Mouse (Mus musculus) midbrain, embryonic 13.5 days (tissue): ENCODE measurements around the gene Tmprss3. TPM values are rescaled to one million over a fixed set of nuclear protein-coding genes. Genes with fewer than 3 reads are reported as not detected.

Source experiments
- ATAC-seq: fragments of 200-750 bp; cut with Nextera tagmentation; 2 replicates; pipeline ENCODE4 v1.8.0; 2017; ENCODE audit warnings: mild to moderate bottlenecking, moderate TSS enrichment, moderate library complexity
- H3K27ac ChIP-seq: fragments of 300-500 bp; sonication (generic); 2 replicates; pipeline ENCODE4 v1.5.1; 2015; ENCODE audit warnings: inconsistent platforms, mild to moderate bottlenecking, moderate library complexity
- H3K27me3 ChIP-seq: fragments of 300-500 bp; sonication (generic); 2 replicates; pipeline ENCODE4 v1.6.1; 2015; ENCODE audit warnings: mild to moderate bottlenecking, inconsistent platforms
- H3K36me3 ChIP-seq: fragments of 300-500 bp; sonication (generic); 2 replicates; pipeline ENCODE4 v1.6.1; 2015; ENCODE audit warnings: mild to moderate bottlenecking, inconsistent platforms
- H3K4me1 ChIP-seq: fragments of 300-500 bp; sonication (generic); replicated peaks from 2 replicates; pipeline ENCODE4 v1.6.1; 2015; ENCODE audit warnings: inconsistent platforms
- H3K4me2 ChIP-seq: fragments of 300-500 bp; sonication (generic); replicated peaks from 2 replicates; pipeline ENCODE4 v1.6.1; 2015; ENCODE audit warnings: moderate library complexity, mild to moderate bottlenecking, inconsistent platforms
- H3K4me3 ChIP-seq: fragments of 300-500 bp; sonication (generic); replicated peaks from 2 replicates; pipeline ENCODE4 v1.5.1; 2015; ENCODE audit warnings: mild to moderate bottlenecking, inconsistent platforms
- H3K9ac ChIP-seq: fragments of 300-500 bp; sonication (generic); replicated peaks from 2 replicates; pipeline ENCODE4 v1.6.1; 2015; ENCODE audit warnings: mild to moderate bottlenecking, inconsistent platforms
- H3K9me3 ChIP-seq: fragments of 300-500 bp; sonication (generic); 2 replicates; pipeline ENCODE4 v1.6.1; 2016; ENCODE audit warnings: mild to moderate bottlenecking, inconsistent platforms
- WGBS: fragments of 180-500 bp; shearing (Covaris S2); methylation state at CpG from one replicate; pipeline ENCODE4 v1.1.7; 2015; 5-methylcytosine and 5-hydroxymethylcytosine counted together
- polyA plus RNA-seq: library from polyadenylated mRNA; unstranded; fragments of >200 nt; fragmentation: Nextera tagmentation; extraction: Ambion mirVana; gene quantifications from 2 replicates; pipeline ENCODE4 v1.2.1, GENCODE M21; 2015

Gene Tmprss3
- polyA plus RNA-seq, 1 experiment from 2014 or later = not detected

GRCm38 (mm10) chr17:31223835-31224234 is 25.1 kb upstream of the Tmprss3 start:
- Histone ChIP-seq H3K27ac (no peak overlapping the region), H3K4me1 (no peaks in the 10 kb centered on the region), H3K36me3 (no peaks in the 10 kb centered on the region), H3K9ac (no peak overlapping the region), H3K9me3 (no peaks in the 10 kb centered on the region), H3K27me3 (no peaks in the 10 kb centered on the region), H3K4me3 (no peak overlapping the region), H3K4me2 (no peak overlapping the region)
- 87% methylated on average over 7 of the region's 7 CpGs for WGBS
- ATAC-seq = no peak

DNA sequence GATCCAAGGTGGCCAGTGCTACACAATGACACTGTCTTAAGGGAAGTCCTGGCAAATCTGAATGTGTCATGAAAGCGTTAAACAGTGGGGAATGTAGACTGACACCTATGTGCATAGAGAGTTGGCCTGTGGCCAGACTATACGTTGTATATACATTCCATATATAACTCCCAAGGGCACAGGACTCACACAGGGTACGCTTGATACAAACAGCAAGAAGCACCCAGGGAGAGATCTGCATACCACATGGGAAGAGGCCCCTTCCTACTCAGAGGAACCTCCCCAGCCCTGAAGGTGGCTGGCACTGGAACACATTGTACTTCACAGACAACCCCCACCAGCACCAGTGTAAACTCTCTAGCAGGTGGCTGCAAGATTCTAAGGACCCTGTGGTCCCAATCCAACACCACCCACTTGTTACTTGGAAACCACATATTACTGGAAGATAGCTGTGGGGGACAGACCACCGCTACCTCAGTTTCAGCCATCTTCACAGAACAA is 24.1 kb upstream of the Tmprss3 start:
- Histone ChIP-seq H3K36me3 (no peaks in the 10 kb centered on the region), H3K27me3 (no peaks in the 10 kb centered on the region), H3K9ac (no peak overlapping the region), H3K27ac (no peak overlapping the region), H3K4me1 (no peaks in the 10 kb centered on the region), H3K4me2 (no peak overlapping the region), H3K4me3 (no peak overlapping the region), H3K9me3 (no peaks in the 10 kb centered on the region)
- no peak for ATAC-seq
- 92% methylated on average over 4 of the region's 4 CpGs for WGBS

- 51% methylated on average over 5 of the region's 5 CpGs for WGBS
- Histone ChIP-seq H3K9ac (no peak overlapping the region), H3K36me3 (no peaks in the 10 kb centered on the region), H3K9me3 (no peaks in the 10 kb centered on the region), H3K4me2 (no peak overlapping the region), H3K27ac (no peak overlapping the region), H3K27me3 (no peaks in the 10 kb centered on the region), H3K4me1 (no peaks in the 10 kb centered on the region), H3K4me3 (no peak overlapping the region)
- ATAC-seq = no peak
Observed at GRCm38 (mm10) chr17:31216068-31216955, 17.5 kb upstream of the Tmprss3 start.

DNA sequence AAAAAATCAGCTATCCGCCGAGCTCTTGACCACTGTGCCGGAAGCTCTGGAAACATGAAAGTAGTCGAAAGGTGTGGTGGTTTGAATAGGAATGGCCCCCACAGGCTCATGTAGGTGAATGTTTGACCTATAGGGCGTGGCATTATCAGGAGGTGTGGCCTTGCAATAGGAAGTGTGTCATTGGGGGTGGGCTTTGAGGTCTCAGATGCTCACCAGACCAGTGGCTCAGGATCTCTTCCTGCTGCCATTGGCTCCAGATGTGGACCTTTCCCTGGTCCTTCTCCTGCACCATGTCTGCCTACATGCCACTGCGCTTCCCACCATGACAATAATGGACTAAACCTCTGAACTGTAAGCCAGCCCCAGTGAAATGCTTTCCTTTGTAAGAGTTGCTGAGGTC is 13.1 kb upstream of the Tmprss3 start:
- Histone ChIP-seq H3K9me3 (no peaks in the 10 kb centered on the region), H3K4me1 (no peaks in the 10 kb centered on the region), H3K9ac (no peak overlapping the region), H3K36me3 (no peaks in the 10 kb centered on the region), H3K4me2 (no peak overlapping the region), H3K27me3 (no peaks in the 10 kb centered on the region), H3K27ac (no peak overlapping the region), H3K4me3 (no peak overlapping the region)
- WGBS = 84% methylated on average over 6 of the region's 6 CpGs
- no peak for ATAC-seq

- H3K4me3 ChIP-seq = no peak overlapping the region
- H3K27ac ChIP-seq = no peak overlapping the region
- 91% methylated on average over 7 of the region's 7 CpGs for WGBS
- no peaks in the 10 kb centered on the region for H3K9me3 ChIP-seq
- no peak overlapping the region for H3K9ac ChIP-seq
- H3K27me3 ChIP-seq = no peaks in the 10 kb centered on the region
- H3K36me3 ChIP-seq = no peaks in the 10 kb centered on the region
- ATAC-seq = no peak
- H3K4me2 ChIP-seq = no peak overlapping the region
- H3K4me1 ChIP-seq = no peaks in the 10 kb centered on the region
Observed at GRCm38 (mm10) chr17:31210299-31210698, 11.5 kb upstream of the Tmprss3 start.

- H3K9ac ChIP-seq = no peak overlapping the region
- 92% methylated on average over 11 of the region's 11 CpGs for WGBS
- no peak overlapping the region for H3K4me3 ChIP-seq
- H3K27me3 ChIP-seq = no peaks in the 10 kb centered on the region
- no peaks in the 10 kb centered on the region for H3K36me3 ChIP-seq
- no peaks in the 10 kb centered on the region for H3K4me1 ChIP-seq
- H3K27ac ChIP-seq = no peak overlapping the region
- H3K9me3 ChIP-seq = no peaks in the 10 kb centered on the region
- no peak for ATAC-seq
- no peak overlapping the region for H3K4me2 ChIP-seq
Observed at GRCm38 (mm10) chr17:31209376-31209930, 10.7 kb upstream of the Tmprss3 start.

DNA sequence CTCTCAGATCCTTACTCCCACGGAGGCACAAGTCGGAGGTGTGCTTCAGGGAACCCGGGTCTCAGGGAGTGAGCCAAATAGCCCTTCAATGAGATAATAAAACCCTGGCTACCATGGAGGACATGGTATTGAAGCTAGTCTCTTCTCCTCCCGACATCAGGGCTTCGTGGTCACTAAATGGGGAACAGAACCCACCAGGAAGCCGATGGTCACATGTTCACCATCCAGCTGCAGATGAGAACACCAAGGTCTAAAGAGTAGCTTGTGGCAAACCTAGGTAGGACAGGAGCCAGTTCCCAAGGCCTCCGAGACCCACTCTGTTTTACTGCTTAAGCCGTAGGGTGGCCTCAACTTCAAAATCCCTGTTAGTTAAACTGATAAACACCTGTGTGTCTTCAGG is 9.9 kb upstream of the Tmprss3 start:
- Histone ChIP-seq H3K27me3 (no peaks in the 10 kb centered on the region), H3K4me3 (no peak overlapping the region), H3K4me2 (no peak overlapping the region), H3K36me3 (no peaks in the 10 kb centered on the region), H3K9ac (no peak overlapping the region), H3K9me3 (no peaks in the 10 kb centered on the region), H3K27ac (no peak overlapping the region), H3K4me1 (no peaks in the 10 kb centered on the region)
- 94% methylated on average over 8 of the region's 8 CpGs for WGBS
- ATAC-seq = no peak

GRCm38 (mm10) chr17:31207771-31208334 is 9.1 kb upstream of the Tmprss3 start, which contains the start of gene Ubash3a:
Gene Ubash3a, plus strand, starts transcription at chr17:31207873.
- WGBS = 87% methylated on average over 12 of the region's 12 CpGs

GRCm38 (mm10) chr17:31196283-31196682 is 2.5 kb downstream of the Tmprss3 start:
- no peak overlapping the region for H3K4me2 ChIP-seq
- no peak overlapping the region for H3K27ac ChIP-seq
- no peaks in the 10 kb centered on the region for H3K9me3 ChIP-seq
- no peak overlapping the region for H3K9ac ChIP-seq
- no peaks in the 10 kb centered on the region for H3K27me3 ChIP-seq
- H3K4me1 ChIP-seq = no peaks in the 10 kb centered on the region
- ATAC-seq = no peak
- 89% methylated on average over 7 of the region's 7 CpGs for WGBS
- H3K4me3 ChIP-seq = no peak overlapping the region
- no peaks in the 10 kb centered on the region for H3K36me3 ChIP-seq

More at GRCm38 (mm10) chr17:31207771-31208334, 9.1 kb upstream of the Tmprss3 start, which contains the start of gene Ubash3a:
- Histone ChIP-seq H3K4me2 (no peak within 1 kb of the TSS), H3K9me3 (no peaks in the 10 kb centered on the region), H3K36me3 (no peaks in the 10 kb centered on the region), H3K27me3 (no peaks in the 10 kb centered on the region), H3K9ac (no peak within 1 kb of the TSS), H3K4me3 (no peak within 1 kb of the TSS), H3K27ac (no peak within 1 kb of the TSS), H3K4me1 (no peaks in the 10 kb centered on the region)
- ATAC-seq = no peak

DNA sequence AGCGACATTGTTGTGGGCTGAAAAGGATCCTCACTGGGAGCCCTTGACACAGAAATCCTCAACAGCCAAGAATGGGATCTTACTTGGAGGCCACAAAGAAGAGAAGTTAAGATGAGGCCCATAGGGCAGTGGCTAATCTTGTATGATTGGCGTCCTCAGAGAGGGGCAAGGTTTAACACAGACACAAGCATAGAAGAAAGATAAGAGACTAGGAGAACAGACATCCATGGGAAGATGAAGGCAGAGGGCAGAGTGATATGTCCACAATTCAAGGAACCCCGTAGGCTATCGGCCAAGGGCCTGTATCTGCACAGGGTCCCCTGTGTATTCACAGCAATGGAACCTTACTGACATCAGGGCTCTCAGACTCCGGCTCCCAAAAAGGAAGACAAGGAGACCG is 3.6 kb downstream of the Tmprss3 start:
- no peak for ATAC-seq
- H3K4me2 ChIP-seq = no peak overlapping the region
- H3K27ac ChIP-seq = no peak overlapping the region
- H3K36me3 ChIP-seq = no peaks in the 10 kb centered on the region
- H3K4me3 ChIP-seq = no peak overlapping the region
- no peak overlapping the region for H3K9ac ChIP-seq
- H3K4me1 ChIP-seq = no peaks in the 10 kb centered on the region
- H3K9me3 ChIP-seq = no peaks in the 10 kb centered on the region
- WGBS = 74% methylated on average over 6 of the region's 6 CpGs
- no peaks in the 10 kb centered on the region for H3K27me3 ChIP-seq

DNA sequence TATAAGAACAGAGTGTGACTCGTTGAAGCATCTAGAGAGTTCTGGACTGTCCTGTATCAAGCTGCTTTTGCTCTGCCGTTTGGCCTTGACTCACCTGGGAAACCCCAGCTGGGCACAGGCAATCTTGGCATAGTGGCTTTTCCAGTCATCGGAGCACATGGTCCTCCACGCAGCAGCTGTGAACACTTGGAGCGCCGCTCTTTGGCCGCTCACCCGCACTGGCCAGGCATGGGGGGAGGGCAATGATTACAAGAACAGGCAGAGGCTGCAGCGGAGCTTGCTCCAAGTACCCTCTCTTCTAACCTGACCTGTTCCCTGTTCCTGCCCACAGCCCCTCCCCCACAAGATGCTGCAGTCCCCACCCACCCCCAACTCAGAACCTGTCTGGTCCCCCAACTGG is 5.4 kb downstream of the Tmprss3 start:
- H3K9me3 ChIP-seq = no peaks in the 10 kb centered on the region
- no peak overlapping the region for H3K4me3 ChIP-seq
- H3K4me1 ChIP-seq = no peaks in the 10 kb centered on the region
- H3K27me3 ChIP-seq = no peaks in the 10 kb centered on the region
- H3K27ac ChIP-seq = no peak overlapping the region
- no peaks in the 10 kb centered on the region for H3K36me3 ChIP-seq
- no peak for ATAC-seq
- H3K4me2 ChIP-seq = no peak overlapping the region
- WGBS = 92% methylated on average over 9 of the region's 9 CpGs
- no peak overlapping the region for H3K9ac ChIP-seq

- H3K4me2 ChIP-seq = no peak overlapping the region
- H3K9ac ChIP-seq = no peak overlapping the region
- no peaks in the 10 kb centered on the region for H3K4me1 ChIP-seq
- no peak for ATAC-seq
- no peak overlapping the region for H3K4me3 ChIP-seq
- no peak overlapping the region for H3K27ac ChIP-seq
- no peaks in the 10 kb centered on the region for H3K9me3 ChIP-seq
- H3K27me3 ChIP-seq = no peaks in the 10 kb centered on the region
- H3K36me3 ChIP-seq = no peaks in the 10 kb centered on the region
- WGBS = 76% methylated on average over 2 of the region's 2 CpGs
Observed at GRCm38 (mm10) chr17:31192663-31193062, 6.1 kb downstream of the Tmprss3 start.
